Mouse (Mus musculus) left cerebral cortex, adult 8-10 months (tissue): ENCODE measurements around the gene Tmem14a. TPM values are rescaled to one million over a fixed set of nuclear protein-coding genes. Genes with fewer than 3 reads are reported as not detected.
"Not testable (repeated sequence)": the region's sequence is repeated elsewhere in the genome, so short reads cannot be mapped to it uniquely, and the experiment has no call there.

ENCODE experiments used
- DNase-seq, 2 experiments: peaks; one replicate each; pipeline ENCODE4 v3.0.0; 2022; ENCODE audit warnings: low spot score in 2 of 2
- total RNA-seq, 4 experiments: library from RNA; stranded (reverse); gene quantifications; 2 replicates each; pipeline ENCODE4 v1.2.4; 2022

Tmem14a gene
- total RNA-seq, 4 experiments from 2014 or later, result 45.0 to 54.0 (median 49.6) TPM

DNA sequence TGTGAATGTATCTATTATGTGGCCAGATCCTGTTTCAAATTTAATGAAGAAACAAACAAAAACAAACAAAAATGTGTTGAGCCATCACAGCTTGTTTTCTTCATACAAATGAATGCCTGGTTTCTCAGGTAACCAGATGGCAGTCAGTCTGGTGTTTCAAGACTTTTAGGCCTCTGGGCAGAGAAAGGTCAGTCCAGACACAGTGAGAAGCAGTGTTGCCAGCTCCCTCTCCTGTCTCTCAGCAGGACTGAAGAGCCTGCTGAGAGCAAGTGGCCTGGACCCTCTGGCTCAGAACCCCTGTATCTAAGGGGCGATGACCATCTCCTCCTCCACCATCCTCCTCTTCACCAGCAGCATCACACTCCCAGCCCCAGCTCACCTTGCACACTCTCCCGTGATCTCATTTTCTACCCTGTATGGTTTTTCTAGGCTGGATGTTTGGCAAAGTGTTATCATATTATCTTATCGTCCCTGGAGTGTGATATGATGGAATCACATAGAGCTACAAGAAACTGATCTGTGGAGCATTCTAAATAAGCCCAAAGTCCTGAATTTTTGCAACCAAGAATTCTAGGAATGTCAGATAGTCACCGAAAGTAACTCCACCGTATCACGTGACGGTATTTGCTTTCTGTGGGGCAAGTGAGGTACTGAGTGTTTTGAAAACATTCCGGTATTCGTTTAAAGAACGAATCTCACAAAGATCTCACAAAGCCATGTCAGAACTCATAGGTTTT is 34.4 kb downstream of the Tmem14a start:
- no peak for DNase-seq

DNA sequence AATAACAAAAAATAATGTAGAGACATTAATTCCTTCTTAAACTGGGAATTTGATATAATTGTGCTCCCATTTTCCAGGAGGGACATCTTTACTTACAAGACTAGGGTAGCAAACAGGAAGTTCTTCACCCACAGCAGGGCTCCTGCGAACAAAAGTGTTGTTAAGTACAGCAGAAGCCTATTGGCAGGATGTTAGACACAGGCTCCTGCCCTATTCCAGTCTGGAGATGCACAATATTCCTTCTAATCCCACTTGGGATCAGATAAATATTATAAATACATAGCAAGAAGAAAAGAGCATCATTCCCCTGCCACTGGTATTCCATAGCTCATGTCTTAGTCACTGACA is 34.9 kb downstream of the Tmem14a start:
- DNase-seq, result no peak

DNA sequence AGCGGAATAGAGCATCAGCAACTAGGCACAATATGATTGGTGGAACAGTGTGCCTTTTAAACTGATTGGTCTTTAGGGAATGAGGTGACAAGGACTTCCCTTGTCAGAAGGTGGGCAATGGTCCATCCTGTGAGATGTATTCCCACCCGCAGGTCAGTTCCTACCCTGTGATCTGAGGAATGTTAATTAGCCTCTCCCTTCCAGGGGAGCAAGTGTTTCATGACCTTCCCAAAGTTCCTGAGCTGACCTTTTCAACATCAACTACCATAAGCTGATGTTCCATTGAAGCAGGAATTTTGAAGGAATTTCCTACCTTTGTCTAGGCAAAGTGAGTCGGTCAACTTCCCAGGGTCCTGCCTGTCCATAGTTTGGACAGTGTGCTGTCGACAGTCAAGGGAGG is 35.5 kb downstream of the Tmem14a start:
- DNase-seq, result no peak

DNA sequence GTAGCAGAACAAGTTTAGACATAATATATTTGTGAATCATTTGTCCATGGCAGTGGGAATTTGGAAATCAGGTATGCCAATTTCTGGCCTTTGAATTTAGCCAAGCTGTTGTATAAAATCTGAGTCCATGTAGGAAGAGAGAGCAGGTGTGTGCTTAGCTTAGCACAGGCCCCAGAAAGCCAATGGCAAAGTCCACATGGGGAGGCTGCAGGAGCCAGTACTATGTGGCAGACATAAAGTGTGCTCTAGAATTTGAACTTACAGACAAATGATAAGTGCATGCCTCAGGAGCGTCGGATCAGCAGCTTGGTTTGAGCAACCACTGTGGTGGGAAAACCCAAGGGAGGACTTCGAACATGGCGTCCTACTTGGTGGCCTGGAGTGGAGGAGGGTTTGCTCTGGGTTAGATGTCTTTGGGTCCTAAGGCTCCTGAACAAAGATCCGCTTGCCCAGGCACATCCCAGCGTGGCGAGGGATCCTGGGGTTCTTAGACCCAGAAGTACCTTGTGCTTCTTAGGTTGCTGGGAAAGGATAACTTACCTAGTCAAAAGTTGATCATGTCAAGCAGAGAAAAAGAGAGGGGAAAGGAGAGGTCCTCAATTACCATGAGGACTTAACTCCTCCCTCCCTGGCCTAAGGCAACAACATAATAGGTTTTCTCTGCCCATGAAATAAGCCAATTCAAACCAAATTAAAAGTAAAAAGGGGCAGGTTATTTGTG is 37.4 kb downstream of the Tmem14a start:
- DNase-seq, result no peak

DNA sequence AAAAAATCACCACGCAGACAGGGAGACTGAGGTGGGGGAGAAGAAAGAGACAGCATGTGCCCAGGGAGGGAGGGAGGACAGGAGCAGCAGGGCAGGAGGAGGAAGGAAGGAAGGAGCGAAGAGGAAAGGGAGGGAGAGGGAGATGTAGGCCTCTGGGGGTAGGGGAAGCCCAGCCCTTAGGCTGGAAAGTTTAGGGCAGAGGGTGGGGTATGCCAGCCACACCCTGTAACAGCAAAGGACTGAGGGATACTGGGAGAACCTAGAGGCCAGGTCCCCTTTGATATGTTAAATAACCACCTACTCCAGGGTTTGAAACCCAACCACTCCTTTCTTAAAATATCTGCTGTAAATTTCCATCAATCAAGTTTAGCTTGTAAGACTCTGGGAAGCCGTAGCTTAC is 38.0 kb downstream of the Tmem14a start:
- DNase-seq, result no peak

DNA sequence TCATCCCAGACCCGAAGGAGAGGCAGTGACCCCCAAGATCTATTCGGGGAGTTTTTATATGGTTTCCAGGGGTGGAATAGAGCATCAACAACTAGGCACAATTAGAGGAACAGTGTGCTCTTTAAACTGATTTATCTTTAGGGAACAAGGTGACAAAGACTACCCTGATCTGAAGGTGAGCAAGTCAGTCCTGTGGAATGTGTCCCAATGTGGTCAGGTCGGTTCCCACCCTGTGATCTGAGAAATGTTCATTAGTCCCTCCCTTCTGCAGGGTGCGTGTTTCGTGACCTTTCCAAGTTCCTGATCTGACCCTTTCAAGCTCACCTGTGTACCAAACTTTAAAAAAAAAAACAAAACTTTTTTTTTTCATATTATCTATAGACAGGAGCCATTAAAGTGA is 38.5 kb downstream of the Tmem14a start:
- DNase-seq, result no peak

DNA sequence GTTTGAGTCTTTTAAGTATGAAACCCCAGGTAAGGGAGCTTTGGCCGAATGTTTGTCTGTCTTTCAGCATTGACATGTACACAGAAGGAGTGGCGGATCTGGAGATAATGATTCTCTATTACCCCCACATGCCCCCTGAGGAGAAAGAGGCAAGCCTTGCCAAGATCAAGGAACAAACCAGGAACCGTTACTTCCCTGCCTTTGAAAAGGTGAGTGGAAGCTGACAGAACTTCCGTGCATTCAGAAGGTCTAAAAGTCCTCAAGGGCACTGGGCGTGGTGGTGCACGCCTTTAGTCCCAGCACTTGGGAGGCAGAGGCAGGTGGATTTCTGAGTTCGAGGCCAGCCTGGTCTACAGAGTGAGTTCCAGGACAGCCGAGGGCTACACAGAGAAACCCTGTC is 41.6 kb downstream of the Tmem14a start:
- DNase-seq, result not testable (repeated sequence)

DNA sequence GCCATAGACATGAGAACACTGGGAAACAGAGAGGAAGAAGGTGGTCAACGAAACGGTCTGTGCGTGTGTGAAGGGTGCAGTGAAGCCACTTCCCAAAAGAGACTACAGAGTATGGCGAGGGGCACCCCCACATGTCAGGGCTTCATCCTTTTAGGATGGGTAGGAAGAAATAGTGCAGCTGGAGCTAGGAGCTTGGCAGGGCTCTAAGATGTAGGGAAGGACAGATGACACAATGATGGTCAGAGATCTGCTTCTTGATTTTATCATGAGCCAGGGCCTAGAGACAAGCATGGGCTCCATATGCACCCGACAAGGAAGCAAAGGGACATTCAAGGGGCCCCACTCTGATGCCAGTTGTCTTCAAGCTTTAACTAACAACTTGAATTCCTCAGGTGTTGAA is 44.0 kb downstream of the Tmem14a start:
- DNase-seq, result no peak

DNA sequence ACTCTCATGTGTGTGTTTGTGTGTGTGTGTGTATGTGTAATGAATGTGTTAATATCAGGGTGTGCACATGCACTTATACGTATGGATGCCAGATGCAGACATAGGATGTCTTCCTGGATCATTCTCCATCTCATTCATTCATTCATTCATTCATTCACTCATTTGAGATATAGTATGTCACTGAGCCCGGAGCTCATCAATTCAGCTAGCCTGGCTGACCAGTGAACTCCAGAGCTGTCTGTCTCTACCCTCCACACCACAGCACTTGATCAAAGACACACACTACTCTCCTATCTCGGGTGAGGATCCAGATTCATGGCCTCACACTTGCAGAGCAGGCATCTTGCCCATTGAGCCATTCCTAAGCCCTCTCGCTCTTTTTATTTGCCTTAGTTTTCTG is 45.6 kb downstream of the Tmem14a start:
- no peak for DNase-seq

DNA sequence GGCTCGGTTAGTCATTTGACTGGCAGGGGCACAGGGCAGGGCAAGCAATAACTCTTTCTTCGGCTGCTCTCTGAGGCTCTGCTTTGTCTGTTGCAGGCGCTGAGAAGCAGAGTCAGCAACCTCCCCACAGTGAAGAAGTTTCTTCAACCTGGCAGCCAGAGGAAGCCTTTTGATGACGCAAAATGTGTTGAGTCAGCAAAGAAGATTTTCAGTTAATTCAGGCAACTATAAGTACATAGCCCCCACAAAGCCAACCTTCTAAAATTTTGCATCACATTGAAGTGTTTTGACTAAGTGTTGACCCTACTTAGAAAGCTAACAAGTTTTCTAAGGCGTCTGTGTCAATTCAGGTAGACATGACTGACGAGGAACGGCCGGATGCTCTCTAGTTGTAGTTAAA is 46.4 kb downstream of the Tmem14a start:
- no peak for DNase-seq

DNA sequence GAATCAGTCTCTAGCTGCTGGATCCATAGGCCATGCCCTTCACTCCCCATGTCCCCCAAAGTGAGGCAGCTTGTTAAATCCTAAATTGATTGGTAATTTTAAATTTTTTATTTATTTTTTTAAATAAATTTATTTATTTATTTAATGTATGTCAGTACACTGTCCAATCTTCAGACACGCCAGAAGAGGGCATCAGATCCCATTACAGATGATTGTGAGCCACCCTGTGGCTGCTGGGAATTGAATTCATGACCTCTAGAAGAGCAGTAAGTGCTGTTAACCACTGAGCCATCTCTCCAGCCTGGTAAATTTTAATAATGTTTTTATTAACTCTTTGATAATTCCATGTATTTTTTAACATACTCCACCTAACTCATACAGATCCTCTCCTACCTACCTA is 48.4 kb downstream of the Tmem14a start:
- DNase-seq, result no peak

DNA sequence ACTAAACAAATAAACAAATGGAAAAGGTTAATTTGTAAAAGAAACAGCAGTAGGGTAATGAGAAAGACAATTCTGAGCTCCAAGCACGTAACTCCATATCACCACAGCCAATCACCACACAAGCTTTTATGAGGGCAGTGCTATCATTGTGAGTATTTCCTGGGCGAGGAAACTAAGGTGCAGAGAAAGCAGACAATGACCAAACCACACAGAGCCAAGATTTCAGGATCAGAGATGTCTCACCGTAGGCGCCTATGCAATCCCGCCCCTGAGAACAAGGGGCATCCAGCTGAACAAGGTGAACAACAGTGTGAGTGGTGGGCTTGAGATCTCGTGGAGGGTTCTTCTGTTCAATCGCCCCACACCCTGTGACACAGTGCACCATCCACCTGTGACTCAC is 49.1 kb downstream of the Tmem14a start:
- not testable (repeated sequence) for DNase-seq

DNA sequence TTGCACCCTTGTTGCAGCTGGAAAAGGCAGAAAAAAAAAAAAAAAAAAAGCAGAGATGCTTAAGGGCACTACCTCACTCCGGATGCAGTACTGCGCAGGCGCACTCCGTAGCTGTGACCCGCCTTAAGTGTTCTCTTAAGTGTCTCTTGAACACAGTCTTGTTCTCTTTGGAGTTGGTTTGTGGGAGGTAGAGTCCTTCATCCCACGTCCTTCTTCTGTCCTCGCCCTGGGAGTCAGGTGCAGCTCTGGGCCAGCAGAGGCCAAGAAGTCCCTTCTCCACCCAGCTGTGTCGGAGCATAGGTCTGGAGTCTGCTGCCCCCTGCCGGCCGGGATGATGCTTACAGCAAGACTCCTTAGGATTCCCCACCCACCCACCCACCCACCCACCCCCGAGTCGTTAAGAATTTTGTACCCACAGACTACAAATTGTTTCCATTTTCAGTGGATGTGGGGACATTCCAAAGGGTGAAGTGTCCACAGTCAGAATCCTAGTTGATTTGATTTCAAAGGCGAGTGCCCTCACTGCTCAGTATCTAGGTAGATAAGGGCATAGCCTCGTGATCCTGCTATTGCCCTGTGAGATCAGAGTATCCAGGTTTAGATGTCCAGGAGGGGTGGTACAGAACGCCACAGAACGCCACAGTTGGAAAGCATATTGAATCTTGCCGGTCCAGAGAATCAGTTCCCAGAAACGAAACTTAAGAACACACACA is 53.1 kb downstream of the Tmem14a start:
- DNase-seq, result peak; percentile 33 to 73

DNA sequence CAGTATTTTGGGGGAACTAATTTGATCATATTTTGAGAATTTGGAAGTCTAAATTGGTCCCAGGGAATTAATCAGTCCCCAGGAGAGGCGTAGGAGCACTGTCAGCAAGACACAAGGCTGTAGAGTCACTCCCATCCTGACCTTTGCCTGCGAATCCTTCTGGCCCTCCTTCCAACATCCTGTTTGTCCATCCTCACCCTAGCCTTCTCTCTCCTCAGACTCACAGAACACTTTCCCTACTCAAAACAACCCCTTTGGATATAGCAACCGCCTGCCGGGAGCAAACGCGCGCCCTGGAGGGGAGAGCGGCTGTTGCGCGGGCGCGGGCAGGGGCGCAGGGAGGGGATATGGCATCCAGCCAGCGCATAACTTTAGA is 53.7 kb downstream of the Tmem14a start:
- no peak for DNase-seq

DNA sequence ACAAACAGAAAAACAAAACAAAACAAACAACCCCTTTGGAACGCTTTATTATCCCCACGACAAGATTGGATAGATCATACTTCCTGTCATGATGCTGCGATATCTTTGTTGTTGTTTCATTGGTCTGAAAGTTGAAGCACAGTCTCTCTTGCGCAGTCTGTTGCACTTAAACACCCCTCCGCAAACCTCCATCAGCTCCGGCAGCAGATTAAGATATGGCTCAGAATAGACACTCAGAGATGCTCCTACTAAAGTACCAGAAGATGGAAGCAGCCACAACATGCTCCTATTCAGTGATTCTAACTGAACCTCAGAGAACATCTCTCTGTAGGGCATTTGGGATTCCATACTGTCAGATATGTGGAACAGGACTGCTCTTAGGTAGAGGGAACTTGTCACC is 54.7 kb downstream of the Tmem14a start:
- no peak for DNase-seq

DNA sequence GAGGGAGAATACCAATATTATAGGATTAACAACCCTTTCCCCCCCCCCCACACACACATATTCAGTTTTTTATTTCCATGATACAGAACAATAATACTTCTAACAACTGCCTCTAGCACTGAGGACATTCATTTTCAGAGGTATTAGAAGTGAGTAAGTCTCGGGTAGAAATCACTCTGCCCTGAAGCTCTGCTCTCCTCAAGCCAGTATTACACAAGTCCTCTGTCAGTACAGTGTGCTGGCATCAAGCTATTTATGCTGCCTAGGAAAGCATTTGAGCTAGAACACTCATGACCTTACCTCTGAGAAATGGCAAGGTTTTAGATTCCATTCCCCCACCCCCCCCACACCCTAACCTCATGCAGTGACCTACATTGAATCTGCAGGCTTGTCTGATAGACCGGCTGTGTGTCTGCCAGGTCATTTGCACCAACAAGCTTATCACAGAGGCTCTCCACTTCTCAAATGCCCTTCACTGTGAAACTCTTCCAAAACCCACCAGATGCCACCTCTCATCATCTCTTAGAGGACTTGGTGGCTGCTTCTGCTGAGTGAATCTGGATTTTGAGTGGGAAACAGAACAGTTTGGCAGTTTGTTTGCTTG is 56.2 kb downstream of the Tmem14a start:
- no peak for DNase-seq

DNA sequence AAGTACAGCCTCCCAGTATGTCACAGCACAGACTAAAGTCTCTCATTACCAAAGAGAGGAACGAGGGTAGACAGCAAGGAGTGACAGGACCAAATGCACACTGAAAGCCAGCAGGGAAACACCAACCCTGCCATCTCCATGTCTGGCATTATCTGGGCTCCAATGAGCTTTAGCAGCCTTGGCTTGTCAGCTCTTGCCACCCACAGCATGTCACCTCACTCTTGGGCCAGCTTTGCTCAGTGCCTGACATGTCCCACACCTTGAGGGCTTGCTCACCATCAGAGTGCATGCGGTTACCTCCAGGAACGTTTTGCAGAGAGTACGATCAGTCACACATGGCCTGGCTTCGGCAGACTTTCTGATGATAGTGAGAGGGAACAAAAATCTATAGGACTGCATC is 57.0 kb downstream of the Tmem14a start:
- DNase-seq, result not testable (repeated sequence)

DNA sequence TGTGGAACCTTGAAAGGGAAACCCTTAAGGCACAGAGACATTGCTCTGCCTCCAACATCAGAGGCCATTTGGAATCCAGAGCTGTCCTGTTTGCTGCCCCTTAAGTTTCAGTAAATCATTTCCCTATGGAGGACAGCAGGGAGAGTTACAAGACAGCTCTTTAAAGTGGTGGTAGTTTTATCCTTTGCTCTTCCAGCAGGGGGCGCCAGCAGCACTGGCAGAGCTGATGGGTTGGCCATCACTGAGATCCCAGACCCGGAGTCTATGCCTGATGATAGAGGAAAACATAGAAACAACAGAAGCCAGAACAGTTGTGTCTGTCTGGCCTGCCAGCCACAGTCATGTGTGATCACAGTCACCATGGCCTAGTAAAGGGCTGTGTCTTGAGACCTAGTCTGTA is 57.8 kb downstream of the Tmem14a start:
- DNase-seq, result not testable (repeated sequence)
